Mouse (Mus musculus): Measurements from ENCODE around the gene Sun1. TPM values are rescaled to one million over a fixed set of nuclear protein-coding genes. Genes with fewer than 3 reads are reported as not detected.

Sun1 gene
- 100 to 1,000 TPM; 115 to 136 TPM for total RNA-seq (2021)

- DNase-seq (ENCODE audit: low spot score in 2 of 2), result peak; percentile 98 to 99
- intact Hi-C loops (cut with DNase I), result loop anchor here (1.0 to 5.0 kb wide), 2 partner anchors 52 to 53 kb away; partner anchors contain the start of gene Get4
Measured at GRCm38 (mm10) chr5:139199995-139200769, at the start of gene Sun1. Gene Sun1, plus strand, starts transcription at chr5:139200637.

- intact Hi-C loops (cut with DNase I), result no loop called here
Measured at GRCm38 (mm10) chr5:139160899-139161298, 39.5 kb upstream of the Sun1 start.

GRCm38 (mm10) chr5:139161632-139162031, 38.8 kb upstream of the Sun1 start:
- no peak for DNase-seq (ENCODE audit: low spot score in 2 of 2)
- intact Hi-C loops (cut with DNase I), result no loop called here

More at GRCm38 (mm10) chr5:139160899-139161298, 39.5 kb upstream of the Sun1 start:
- no peak for DNase-seq (ENCODE audit: low spot score in 2 of 2)

GRCm38 (mm10) chr5:139166781-139167361, 33.6 kb upstream of the Sun1 start:
- intact Hi-C loops (cut with DNase I), result no loop called here
- no peak for DNase-seq (ENCODE audit: low spot score in 2 of 2)

GRCm38 (mm10) chr5:139167548-139167947, 32.9 kb upstream of the Sun1 start:
- intact Hi-C loops (cut with DNase I), result no loop called here
- no peak for DNase-seq (ENCODE audit: low spot score in 2 of 2)

GRCm38 (mm10) chr5:139171929-139172328, 28.5 kb upstream of the Sun1 start:
- intact Hi-C loops (cut with DNase I), result no loop called here
- DNase-seq (ENCODE audit: low spot score in 2 of 2), result no peak

GRCm38 (mm10) chr5:139174141-139174540, 26.3 kb upstream of the Sun1 start:
- intact Hi-C loops (cut with DNase I), result no loop called here
- DNase-seq (ENCODE audit: low spot score in 2 of 2), result no peak

DNA sequence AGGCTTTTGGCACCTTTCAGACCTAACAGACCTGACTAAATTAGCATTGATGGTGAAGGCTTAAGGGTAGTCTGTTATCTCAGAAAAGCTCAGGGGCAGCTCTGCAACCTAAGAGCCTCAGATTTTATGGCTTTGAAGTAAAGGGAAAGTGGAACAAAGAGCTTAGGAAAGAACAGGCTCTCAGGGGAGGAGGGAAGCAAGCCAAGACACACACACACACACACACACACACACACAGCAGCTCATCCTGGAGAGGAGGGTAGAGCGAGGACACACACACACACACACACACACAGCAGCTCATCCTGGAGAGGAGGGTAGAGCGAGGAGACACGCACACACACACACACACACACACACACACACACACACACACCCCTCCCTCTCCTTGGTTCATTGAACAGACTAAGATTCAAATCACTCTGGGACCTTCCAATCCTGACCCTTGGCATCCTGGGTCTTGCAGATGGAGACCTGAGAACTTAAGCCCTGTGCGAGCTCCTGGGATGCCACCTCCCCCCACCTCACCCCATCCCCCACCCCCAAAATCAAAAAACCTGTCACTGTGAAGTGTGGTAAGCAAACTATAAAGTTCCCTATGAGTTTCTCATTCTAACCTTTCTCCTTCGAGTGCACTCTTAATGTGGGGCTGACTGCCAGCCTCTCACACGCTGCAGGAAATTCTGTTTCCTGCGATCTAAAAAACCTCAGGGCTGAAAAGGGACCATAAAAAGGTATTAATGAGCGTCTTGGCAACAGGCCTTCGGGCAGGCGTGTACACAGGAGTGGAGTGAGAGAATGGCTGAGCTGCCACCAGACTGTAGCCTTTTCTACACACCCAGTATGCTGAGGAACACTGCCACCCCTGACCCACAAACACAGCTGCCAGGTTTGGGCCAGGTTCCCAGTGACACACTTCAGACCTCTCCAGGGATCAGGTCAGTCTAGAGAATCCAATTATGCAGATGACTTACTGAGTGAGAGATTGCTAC, 25.6 kb upstream of the Sun1 start:
- intact Hi-C loops (cut with DNase I), result loop anchor here (5.0 kb wide), 2 partner anchors 98 to 178 kb away; partner anchors contain the start of gene Pdgfa
- no peak for DNase-seq (ENCODE audit: low spot score in 2 of 2)

GRCm38 (mm10) chr5:139178895-139179631, 21.4 kb upstream of the Sun1 start:
- intact Hi-C loops (cut with DNase I), result loop anchor here (1.0 to 5.0 kb wide), 3 partner anchors 102 to 331 kb away; partner anchors contain the start of gene Pdgfa
- peak; percentile 78 for DNase-seq (ENCODE audit: low spot score in 2 of 2)

- intact Hi-C loops (cut with DNase I), result no loop called here
- DNase-seq (ENCODE audit: low spot score in 2 of 2), result no peak
Measured at GRCm38 (mm10) chr5:139183131-139183530, 17.3 kb upstream of the Sun1 start.

GRCm38 (mm10) chr5:139183601-139184000, 16.8 kb upstream of the Sun1 start:
- intact Hi-C loops (cut with DNase I), result no loop called here
- DNase-seq (ENCODE audit: low spot score in 2 of 2), result no peak

DNA sequence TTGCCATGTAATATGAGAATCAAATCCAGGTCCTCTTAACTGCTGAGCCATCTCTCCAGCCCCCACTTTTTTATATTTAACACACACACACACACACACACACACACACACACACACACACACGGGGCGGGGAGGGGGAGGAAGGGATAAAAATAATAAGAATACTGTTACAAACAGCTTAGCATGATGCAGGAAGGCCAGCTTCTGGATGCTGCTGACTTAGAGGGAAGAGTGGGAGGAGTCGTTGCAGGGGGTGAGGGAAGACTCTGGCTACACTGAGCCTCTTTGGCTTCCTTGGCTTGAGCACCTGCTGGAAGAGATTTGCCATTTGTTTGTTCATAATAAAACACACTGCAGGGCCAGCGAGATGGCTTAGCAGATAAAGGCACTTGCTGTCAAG, 15.5 kb upstream of the Sun1 start:
- DNase-seq (ENCODE audit: low spot score in 2 of 2), result peak in 1 of 2 experiments; percentile 62
- intact Hi-C loops (cut with DNase I), result no loop called here

GRCm38 (mm10) chr5:139189726-139190125, 10.7 kb upstream of the Sun1 start:
- no peak for DNase-seq (ENCODE audit: low spot score in 2 of 2)
- intact Hi-C loops (cut with DNase I), result no loop called here

DNA sequence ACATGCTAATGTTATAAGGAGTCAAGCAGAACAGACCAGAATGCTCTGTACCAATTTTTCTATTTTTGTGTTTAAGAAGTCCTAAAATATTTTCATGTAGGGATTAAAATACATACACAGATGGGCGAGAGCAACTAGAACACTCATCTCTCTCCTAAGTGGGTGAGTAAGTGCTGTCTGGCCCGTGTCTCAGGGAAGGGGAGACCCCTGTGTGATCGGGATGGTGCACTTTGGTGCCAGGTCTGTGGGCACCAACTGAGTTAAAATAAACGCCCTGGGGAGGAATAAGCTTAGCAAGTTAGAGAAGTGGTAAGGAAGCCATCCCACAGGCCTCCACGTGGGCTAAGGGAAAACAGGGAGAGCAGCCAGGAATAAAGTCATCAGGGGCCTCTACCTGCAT, 9.5 kb upstream of the Sun1 start:
- DNase-seq (ENCODE audit: low spot score in 2 of 2), result peak in 1 of 2 experiments; percentile 87
- intact Hi-C loops (cut with DNase I), result no loop called here

DNA sequence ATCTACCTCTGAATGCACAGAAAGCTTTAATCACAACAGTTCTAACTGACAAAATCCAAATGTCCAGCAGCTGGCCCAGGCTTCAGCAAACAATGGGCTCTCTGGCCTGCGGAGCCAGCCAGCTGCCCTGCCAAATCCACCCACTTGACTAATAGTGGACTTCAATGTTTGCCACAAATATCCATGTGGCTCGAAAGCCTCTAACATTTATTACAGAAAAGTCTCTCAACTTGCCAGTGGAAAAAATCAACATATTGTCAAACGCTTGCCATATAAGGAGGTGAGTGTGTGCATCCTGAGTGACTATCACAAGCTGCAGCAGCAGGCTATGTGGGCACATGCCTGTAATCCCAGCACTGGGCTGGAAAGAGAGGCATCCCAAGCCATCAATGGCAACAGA, 1.7 kb upstream of the Sun1 start:
- no peak for DNase-seq (ENCODE audit: low spot score in 2 of 2)
- intact Hi-C loops (cut with DNase I), result no loop called here

DNA sequence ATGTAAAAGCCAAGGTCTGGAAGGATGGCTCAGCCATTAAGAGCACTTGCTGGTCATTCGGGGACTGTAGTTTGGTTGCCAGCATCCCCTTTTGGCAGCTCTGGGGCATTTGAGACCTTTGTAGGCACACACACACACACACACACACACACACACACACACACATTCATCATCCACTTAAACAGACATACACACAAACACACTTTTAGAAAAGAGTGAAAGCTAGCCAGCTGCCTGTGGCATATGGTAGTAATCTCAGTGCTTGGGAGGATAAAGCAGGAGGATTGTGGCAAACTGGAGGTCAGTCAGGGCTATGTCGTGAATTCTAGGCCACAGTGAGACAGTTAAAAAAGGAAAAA, 822 bp upstream of the Sun1 start:
- intact Hi-C loops (cut with DNase I), result no loop called here

DNA sequence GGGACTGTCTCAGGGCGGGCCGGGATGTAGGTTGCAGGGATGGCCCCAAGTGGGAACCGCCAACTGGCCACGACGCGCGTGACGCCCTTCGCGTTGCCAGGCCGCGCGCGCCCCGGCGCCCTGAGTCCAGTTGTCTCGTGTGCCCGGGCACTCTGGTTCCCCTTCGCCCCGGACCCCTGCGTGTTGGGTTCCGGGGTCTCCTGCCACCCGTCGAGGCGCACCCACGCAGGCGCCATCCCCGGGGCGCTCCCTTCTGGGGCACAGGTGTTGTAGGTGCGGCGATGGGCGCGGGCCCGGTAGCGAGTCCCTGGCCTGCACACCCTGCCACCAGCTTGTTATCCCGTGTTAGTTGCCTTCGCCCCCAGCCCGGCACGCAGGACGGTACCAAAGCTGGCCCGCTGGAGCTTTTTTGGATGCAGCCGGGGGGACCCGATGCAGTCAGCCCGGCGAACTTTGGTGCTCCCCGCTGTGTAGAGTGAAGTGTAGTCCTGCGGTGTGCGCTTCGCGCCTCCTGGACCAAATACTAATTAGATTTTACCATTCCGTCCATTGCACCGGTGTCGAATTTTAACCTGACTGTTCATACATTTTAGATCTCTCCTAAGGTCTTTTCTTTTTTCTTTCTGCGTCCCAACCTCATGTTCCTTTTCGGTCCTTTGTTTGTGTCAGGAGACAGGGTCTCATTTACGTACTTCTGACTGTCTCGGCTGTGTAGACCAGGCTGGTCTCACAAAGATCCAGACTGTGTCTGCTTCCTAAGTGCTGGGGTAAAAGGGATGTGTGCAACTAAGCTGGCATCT, 533 bp downstream of the Sun1 start:
- intact Hi-C loops (cut with DNase I), result loop anchor here (1.0 to 5.0 kb wide), 2 partner anchors 51 to 54 kb away; partner anchors contain the start of gene Get4

More for the DNA sequence above, 822 bp upstream of the Sun1 start:
- peak in 1 of 2 experiments; percentile 44 for DNase-seq (ENCODE audit: low spot score in 2 of 2)

DNA sequence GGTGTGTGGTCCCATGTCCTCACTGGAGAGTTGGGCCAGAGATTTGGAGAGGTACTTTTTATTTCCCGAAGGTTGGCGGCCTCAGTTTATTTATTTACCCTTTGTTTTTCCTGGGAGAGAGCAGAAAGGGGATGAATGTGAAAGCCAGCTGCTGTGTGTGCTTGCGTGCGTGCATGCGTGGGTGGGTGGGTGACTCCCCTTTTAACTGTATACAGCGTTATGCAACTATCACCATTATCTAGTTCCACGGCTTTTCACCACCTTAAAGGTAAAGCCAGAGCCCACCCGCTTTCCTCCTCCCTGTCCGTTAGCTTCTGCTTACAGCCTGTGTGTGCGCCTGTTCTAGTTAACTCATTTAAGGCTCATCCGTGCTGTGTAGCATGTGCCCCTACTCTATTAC, 1.7 kb downstream of the Sun1 start:
- intact Hi-C loops (cut with DNase I), result loop anchor here (5.0 kb wide), 1 partner anchor 55 kb away; no protein-coding TSS in a partner anchor
- peak in 1 of 2 experiments; percentile 49 for DNase-seq (ENCODE audit: low spot score in 2 of 2)

More for the DNA sequence above, 533 bp downstream of the Sun1 start:
- no peak for DNase-seq (ENCODE audit: low spot score in 2 of 2)
